Mouse (Mus musculus): Measurements from ENCODE around the gene Rgma. TPM values are rescaled to one million over a fixed set of nuclear protein-coding genes. Genes with fewer than 3 reads are reported as not detected.

Gene Rgma
- total and polyA plus RNA-seq, 3 experiments = 27.4 to 83.7 (median 54.6) TPM

DNA sequence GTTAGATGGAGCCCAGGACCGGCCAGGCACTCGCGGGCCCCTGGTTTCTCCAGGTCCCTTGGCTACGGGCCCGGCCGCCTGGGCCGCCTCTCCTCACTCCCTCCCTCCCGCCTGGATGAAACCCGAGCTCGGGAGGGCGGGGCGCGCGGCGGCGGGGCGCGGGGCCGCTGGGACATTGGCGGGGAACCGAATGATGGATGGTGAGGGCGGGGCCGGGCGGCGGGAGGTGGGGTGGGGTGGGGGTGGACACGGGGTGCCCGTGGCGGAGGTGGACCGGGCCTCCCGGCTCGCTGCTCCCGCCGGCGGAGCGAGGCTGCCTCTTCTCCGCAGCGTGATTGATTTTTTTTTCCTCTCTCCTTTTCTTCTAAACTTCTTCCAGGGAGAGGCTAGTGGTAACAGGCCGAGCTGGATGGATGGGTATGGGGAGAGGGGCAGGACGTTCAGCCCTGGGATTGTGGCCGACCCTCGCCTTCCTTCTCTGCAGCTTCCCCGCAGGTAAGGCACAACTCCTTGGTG is 15.8 kb downstream of the Rgma start:
- peaks cover 5% of the 10 kb centered on the region for H3K4me1 ChIP-seq (ENCODE audit: control insufficient read depth, insufficient read depth, low read length)
- intact Hi-C loops (cut with DNase I) = loop anchor here (1.0 kb wide), 1 partner anchor 239 kb away; no protein-coding TSS in a partner anchor
- H3K9ac ChIP-seq (ENCODE audit: low read depth, low read length) = peak overlapping the region; percentile 64
- WGBS = 1% methylated on average over 39 of the region's 42 CpGs
- H3K79me2 ChIP-seq (replicated peaks; ENCODE audit: control insufficient read depth, insufficient read depth, low read length) = no peaks in the 10 kb centered on the region
- H3K27ac ChIP-seq = peak overlapping the region; percentile 88
- H3K27me3 ChIP-seq (ENCODE audit: control insufficient read depth, insufficient read depth, low read length) = no peaks in the 10 kb centered on the region
- peak; percentile 93 to 94 for DNase-seq
- H3K36me3 ChIP-seq (ENCODE audit: control insufficient read depth, insufficient read depth, low read length) = no peaks in the 10 kb centered on the region
- H3K4me3 ChIP-seq = peak overlapping the region; percentile 66
- 0 out of 2 replicates have a peak, but pooled peaks have one; percentile 34 for TF ChIP-seq POLR2A (IDR thresholded peaks at IDR 0.05; ENCODE audit: insufficient read depth, low read depth, low read length)
- TF ChIP-seq CTCF (IDR thresholded peaks at IDR 0.05) = no peak
- no peak for TF ChIP-seq EP300 (IDR thresholded peaks at IDR 0.05; ENCODE audit: insufficient read depth, low read depth, low read length)

DNA sequence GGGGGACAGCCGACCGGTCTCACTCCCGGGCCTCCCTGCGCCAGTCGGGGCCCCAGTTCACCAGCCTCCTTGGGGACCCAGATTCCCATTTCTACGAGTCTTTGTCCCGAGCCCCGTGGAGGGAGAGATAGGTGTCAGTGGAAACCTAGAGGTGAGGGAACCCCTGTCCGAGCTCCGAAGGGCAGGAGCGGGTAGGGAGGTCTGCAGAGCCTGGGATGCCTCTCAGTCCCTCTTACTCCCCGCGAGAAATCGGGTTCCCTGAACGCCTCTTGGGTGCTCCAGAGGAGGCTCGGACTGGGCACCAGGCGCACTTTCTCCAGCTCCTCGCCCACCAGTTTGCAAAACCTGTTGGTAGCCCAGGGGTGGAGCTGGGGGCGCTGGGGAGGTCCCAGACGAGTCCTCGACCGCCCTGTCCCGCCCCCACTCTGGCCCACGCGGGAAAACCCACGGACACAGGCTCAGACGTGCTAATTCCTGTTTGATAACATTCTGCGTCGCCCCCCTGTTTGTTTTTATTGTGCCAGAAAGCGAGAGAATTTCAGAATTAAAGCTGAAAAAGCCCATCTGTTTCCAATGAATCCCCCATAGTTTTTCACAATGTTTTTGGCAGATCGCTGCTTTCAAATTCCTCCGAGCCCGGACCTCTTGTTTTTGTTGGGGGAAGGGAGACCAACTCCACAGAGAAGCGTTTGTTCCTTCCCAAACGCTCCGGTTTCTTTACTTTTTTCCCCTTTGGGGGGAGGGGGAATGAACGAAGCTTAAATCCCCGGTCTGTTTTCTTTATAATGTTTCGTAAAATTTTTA is 16.4 kb downstream of the Rgma start:
- H3K27me3 ChIP-seq (ENCODE audit: control insufficient read depth, insufficient read depth, low read length) = no peaks in the 10 kb centered on the region
- H3K27ac ChIP-seq = peak overlapping the region; percentile 88
- peak; percentile 68 to 72 for DNase-seq
- peak overlapping the region; percentile 64 for H3K9ac ChIP-seq (ENCODE audit: low read depth, low read length)
- H3K4me1 ChIP-seq (ENCODE audit: control insufficient read depth, insufficient read depth, low read length) = peaks cover 5% of the 10 kb centered on the region
- intact Hi-C loops (cut with DNase I) = loop anchor here (1.0 kb wide), 1 partner anchor 239 kb away; no protein-coding TSS in a partner anchor
- no peaks in the 10 kb centered on the region for H3K79me2 ChIP-seq (replicated peaks; ENCODE audit: control insufficient read depth, insufficient read depth, low read length)
- WGBS = 2% methylated on average over 39 of the region's 39 CpGs
- peak overlapping the region; percentile 66 for H3K4me3 ChIP-seq
- TF ChIP-seq CTCF (IDR thresholded peaks at IDR 0.05) (no peak), POLR2A (IDR thresholded peaks at IDR 0.05; ENCODE audit: insufficient read depth, low read depth, low read length) (no peak), EP300 (IDR thresholded peaks at IDR 0.05; ENCODE audit: insufficient read depth, low read depth, low read length) (no peak)
- no peaks in the 10 kb centered on the region for H3K36me3 ChIP-seq (ENCODE audit: control insufficient read depth, insufficient read depth, low read length)

DNA sequence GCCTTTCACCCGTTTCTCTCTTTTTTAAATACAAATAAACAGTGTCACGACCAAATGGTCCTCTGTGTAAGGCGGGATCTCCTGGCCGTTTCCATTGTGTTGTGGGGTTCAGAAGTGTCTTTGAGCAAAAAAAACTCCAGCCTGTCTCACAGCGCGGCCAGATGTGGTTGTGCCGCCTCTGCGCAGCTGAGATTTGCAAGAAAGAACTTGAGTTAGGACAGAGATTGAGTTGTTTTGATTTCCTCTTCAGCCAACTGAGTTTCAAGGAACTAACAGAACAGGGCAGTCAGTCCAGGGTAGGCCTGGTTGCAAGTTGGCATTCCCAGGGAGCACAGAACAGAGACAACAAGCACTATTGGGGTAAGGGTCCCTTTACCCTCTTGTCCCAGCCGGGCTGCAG is 17.1 kb downstream of the Rgma start:
- Histone ChIP-seq H3K27me3 (ENCODE audit: control insufficient read depth, insufficient read depth, low read length) (no peaks in the 10 kb centered on the region), H3K27ac (peak overlapping the region; percentile 88), H3K79me2 (replicated peaks; ENCODE audit: control insufficient read depth, insufficient read depth, low read length) (no peaks in the 10 kb centered on the region), H3K4me1 (ENCODE audit: control insufficient read depth, insufficient read depth, low read length) (peaks cover 5% of the 10 kb centered on the region), H3K4me3 (peak overlapping the region; percentile 66), H3K9ac (ENCODE audit: low read depth, low read length) (peak overlapping the region; percentile 20), H3K36me3 (ENCODE audit: control insufficient read depth, insufficient read depth, low read length) (no peaks in the 10 kb centered on the region)
- DNase-seq = no peak
- WGBS = 12% methylated on average over 9 of the region's 9 CpGs
- intact Hi-C loops (cut with DNase I) = no loop called here
- TF ChIP-seq EP300 (IDR thresholded peaks at IDR 0.05; ENCODE audit: insufficient read depth, low read depth, low read length) = no peak
- no peak for TF ChIP-seq POLR2A (IDR thresholded peaks at IDR 0.05; ENCODE audit: insufficient read depth, low read depth, low read length)

DNA sequence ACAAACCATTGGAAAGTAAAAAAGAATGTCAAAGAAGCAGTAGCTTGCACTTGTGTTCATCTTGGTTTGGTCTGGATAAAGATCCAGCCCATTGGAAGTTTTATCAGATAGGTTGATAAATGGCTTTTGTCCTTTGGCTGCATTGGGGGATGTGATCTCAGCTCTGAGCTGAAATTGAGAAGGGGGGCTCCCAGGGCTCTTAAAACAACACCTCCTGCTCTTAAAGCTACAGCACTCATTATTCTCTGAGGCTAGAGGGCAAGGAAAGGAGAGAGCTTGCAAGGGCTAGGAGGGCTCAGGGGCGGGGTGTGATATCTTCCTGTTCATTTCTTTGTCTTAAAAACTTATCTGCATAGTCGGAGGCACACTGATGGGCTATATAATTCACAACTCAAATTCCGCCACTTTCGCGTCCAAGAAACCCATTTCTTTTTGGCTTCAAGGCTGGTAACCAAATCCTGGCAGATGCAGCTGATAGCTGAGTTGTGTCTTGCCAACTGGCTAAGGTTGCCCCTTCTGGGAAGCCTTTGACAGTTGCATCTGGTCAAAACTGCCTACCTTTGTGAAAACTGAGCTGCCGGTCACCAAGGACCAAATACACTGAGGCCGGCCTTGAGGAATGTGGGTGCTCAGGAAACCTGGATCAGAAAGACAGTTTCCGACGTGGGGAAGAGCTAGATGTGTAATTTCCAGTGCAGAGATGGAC is 18.2 kb downstream of the Rgma start:
- WGBS = 72% methylated on average over 9 of the region's 9 CpGs

DNA sequence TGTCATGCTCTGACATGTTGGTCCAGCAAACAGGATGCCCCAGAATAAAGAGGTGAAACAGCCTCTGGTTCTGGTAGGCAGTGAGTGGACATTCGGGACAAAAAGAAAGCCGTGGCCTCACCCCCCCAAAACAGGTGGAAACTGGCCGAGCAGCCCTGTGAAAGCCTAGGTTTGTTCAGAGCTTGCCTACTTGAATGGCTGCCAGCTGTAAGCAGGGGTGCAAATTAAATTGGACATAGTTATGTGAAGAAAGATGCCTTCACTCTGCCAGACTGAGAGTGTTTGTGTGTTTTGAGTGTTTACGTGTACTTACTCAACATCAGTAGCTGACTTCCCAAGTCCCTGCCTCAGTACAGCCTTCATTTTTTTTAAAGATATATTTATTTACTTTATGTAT is 18.7 kb downstream of the Rgma start:
- WGBS = 69% methylated on average over 4 of the region's 4 CpGs

More for the DNA sequence above, 18.2 kb downstream of the Rgma start:
- intact Hi-C loops (cut with DNase I) = no loop called here
- peaks cover 5% of the 10 kb centered on the region for H3K4me1 ChIP-seq (ENCODE audit: control insufficient read depth, insufficient read depth, low read length)
- TF ChIP-seq EP300 (IDR thresholded peaks at IDR 0.05; ENCODE audit: insufficient read depth, low read depth, low read length) = no peak
- H3K4me3 ChIP-seq = peak overlapping the region; percentile 16; the same call in 1 of the 2 replicates
- H3K27me3 ChIP-seq (ENCODE audit: control insufficient read depth, insufficient read depth, low read length) = no peaks in the 10 kb centered on the region
- no peak overlapping the region for H3K27ac ChIP-seq
- no peak overlapping the region; the same call in 1 of the 2 replicates for H3K9ac ChIP-seq (ENCODE audit: low read depth, low read length)
- no peak for DNase-seq
- no peaks in the 10 kb centered on the region for H3K36me3 ChIP-seq (ENCODE audit: control insufficient read depth, insufficient read depth, low read length)
- H3K79me2 ChIP-seq (replicated peaks; ENCODE audit: control insufficient read depth, insufficient read depth, low read length) = no peaks in the 10 kb centered on the region

More for the DNA sequence above, 18.7 kb downstream of the Rgma start:
- TF ChIP-seq CTCF (IDR thresholded peaks at IDR 0.05) (no peak), EP300 (IDR thresholded peaks at IDR 0.05; ENCODE audit: insufficient read depth, low read depth, low read length) (no peak), POLR2A (IDR thresholded peaks at IDR 0.05; ENCODE audit: insufficient read depth, low read depth, low read length) (no peak)
- Histone ChIP-seq H3K36me3 (ENCODE audit: control insufficient read depth, insufficient read depth, low read length) (no peaks in the 10 kb centered on the region), H3K27ac (no peak overlapping the region), H3K9ac (ENCODE audit: low read depth, low read length) (no peak overlapping the region), H3K4me3 (no peak overlapping the region), H3K79me2 (replicated peaks; ENCODE audit: control insufficient read depth, insufficient read depth, low read length) (no peaks in the 10 kb centered on the region), H3K27me3 (ENCODE audit: control insufficient read depth, insufficient read depth, low read length) (no peaks in the 10 kb centered on the region), H3K4me1 (ENCODE audit: control insufficient read depth, insufficient read depth, low read length) (peaks cover 5% of the 10 kb centered on the region)
- intact Hi-C loops (cut with DNase I) = no loop called here
- DNase-seq = no peak
